Mouse (Mus musculus) kidney, postnatal 14 days (tissue): ENCODE measurements around the gene Stx16.

Experiments used
- DNase-seq: peaks from one replicate; pipeline ENCODE4 v3.0.0; 2022; ENCODE audit warnings: mixed read lengths

Gene Stx16

GRCm38 (mm10) chr2:174075673-174076432, at the start of gene Stx16:
TSS of gene Stx16 (plus strand) at chr2:174076308.
- peak; percentile 95 for DNase-seq

GRCm38 (mm10) chr2:174026406-174026805, 49.7 kb upstream of the Stx16 start:
- DNase-seq = no peak

- no peak for DNase-seq
These were observed 42.8 kb upstream of the Stx16 start for GRCm38 (mm10) chr2:174033257-174033800.

- DNase-seq = no peak
These were observed 28.5 kb upstream of the Stx16 start for GRCm38 (mm10) chr2:174047656-174048055.

GRCm38 (mm10) chr2:174049481-174050338, 26.4 kb upstream of the Stx16 start:
- no peak for DNase-seq

GRCm38 (mm10) chr2:174050339-174050685, 25.8 kb upstream of the Stx16 start:
- no peak for DNase-seq

GRCm38 (mm10) chr2:174051081-174051481, 25.0 kb upstream of the Stx16 start:
- DNase-seq = no peak

- DNase-seq = no peak
These were observed 21.6 kb upstream of the Stx16 start for GRCm38 (mm10) chr2:174054496-174054895.

- peak; percentile 15 for DNase-seq
These were observed 18.4 kb upstream of the Stx16 start for GRCm38 (mm10) chr2:174057730-174058129.

GRCm38 (mm10) chr2:174058316-174058939, 17.7 kb upstream of the Stx16 start:
- peak; percentile 75 for DNase-seq

- DNase-seq = no peak
These were observed 16.3 kb upstream of the Stx16 start for GRCm38 (mm10) chr2:174059591-174060385.

GRCm38 (mm10) chr2:174061219-174061618, 14.9 kb upstream of the Stx16 start:
- DNase-seq = no peak

- DNase-seq = no peak
These were observed 13.0 kb upstream of the Stx16 start for GRCm38 (mm10) chr2:174063074-174063473.

- DNase-seq = no peak
These were observed 12.4 kb upstream of the Stx16 start for GRCm38 (mm10) chr2:174063527-174064211.

- DNase-seq = no peak
These were observed 8.2 kb upstream of the Stx16 start for GRCm38 (mm10) chr2:174067793-174068419.

GRCm38 (mm10) chr2:174069532-174070049, 6.5 kb upstream of the Stx16 start:
- DNase-seq = no peak

- DNase-seq = no peak
These were observed 4.7 kb upstream of the Stx16 start for GRCm38 (mm10) chr2:174071406-174071805.

GRCm38 (mm10) chr2:174073156-174073790, 2.8 kb upstream of the Stx16 start:
- DNase-seq = no peak

GRCm38 (mm10) chr2:174074621-174075020, 1.5 kb upstream of the Stx16 start:
- no peak for DNase-seq

- peak; percentile 15 for DNase-seq
These were observed 987 bp upstream of the Stx16 start for GRCm38 (mm10) chr2:174075072-174075570.
